Mouse (Mus musculus): ENCODE data around the gene Ermp1. TPM values are rescaled to one million over a fixed set of nuclear protein-coding genes. Genes with fewer than 3 reads are reported as not detected.
A peak's percentile ranks its signal among the peaks of the same experiment; 100 is the strongest.
"Not testable (repeated sequence)": the region's sequence is repeated elsewhere in the genome, so short reads cannot be mapped to it uniquely, and the experiment has no call there.

Gene Ermp1
- total RNA-seq, 4 experiments from 2014 or later = 50.4 to 55.2 (median 51.1) TPM

GRCm38 (mm10) chr19:29603548-29604353 lies 44.5 kb downstream of the Ermp1 start:
- no peak for DNase-seq (ENCODE audit: low spot score in 2 of 2)

GRCm38 (mm10) chr19:29598981-29599380 lies 49.2 kb downstream of the Ermp1 start:
- DNase-seq (ENCODE audit: low spot score in 2 of 2) = no peak

- DNase-seq (ENCODE audit: low spot score in 2 of 2) = no peak
Observed at GRCm38 (mm10) chr19:29596985-29597384, 51.2 kb downstream of the Ermp1 start.

- no peak for DNase-seq (ENCODE audit: low spot score in 2 of 2)
Observed at GRCm38 (mm10) chr19:29596276-29596675, 51.9 kb downstream of the Ermp1 start.

- not testable (repeated sequence) for DNase-seq (ENCODE audit: low spot score in 2 of 2)
Observed at GRCm38 (mm10) chr19:29593783-29594182, 54.4 kb downstream of the Ermp1 start.

GRCm38 (mm10) chr19:29583734-29584133 lies 64.5 kb downstream of the Ermp1 start:
- no peak for DNase-seq (ENCODE audit: low spot score in 2 of 2)

- no peak for DNase-seq (ENCODE audit: low spot score in 2 of 2)
Observed at GRCm38 (mm10) chr19:29582439-29582838, 65.8 kb downstream of the Ermp1 start.

GRCm38 (mm10) chr19:29566512-29566911 lies 81.7 kb downstream of the Ermp1 start:
- DNase-seq (ENCODE audit: low spot score in 2 of 2) = no peak

- peak in 1 of 2 experiments; percentile 69 for DNase-seq (ENCODE audit: low spot score in 2 of 2)
Observed at GRCm38 (mm10) chr19:29563258-29563779, 84.9 kb downstream of the Ermp1 start.

- no peak for DNase-seq (ENCODE audit: low spot score in 2 of 2)
Observed at GRCm38 (mm10) chr19:29562603-29563002, 85.6 kb downstream of the Ermp1 start.

GRCm38 (mm10) chr19:29562166-29562565 lies 86.0 kb downstream of the Ermp1 start:
- no peak for DNase-seq (ENCODE audit: low spot score in 2 of 2)

Other genes with a start within 250 kb of the Ermp1 start
- under 1 TPM in 2 of 4 experiments, not detected in 2; 0.27 to 0.37 TPM for gene Pdcd1lg2, start 237.5 kb downstream of the Ermp1 start, total RNA-seq (2022)
- gene Ric1, start 126.1 kb downstream of the Ermp1 start, total RNA-seq (2022) = 10 to 100 TPM; 35.9 to 48.6 (median 44.7) TPM
- under 1 TPM in 2 of 4 experiments, not detected in 2; 0.64 to 0.72 TPM for gene Mlana, start 49.4 kb upstream of the Ermp1 start, total RNA-seq (2022)
- gene 9930021J03Rik, start 157.6 kb upstream of the Ermp1 start, total RNA-seq (2022) = 10 to 100 TPM; 37.2 to 47.7 (median 42.8) TPM
- gene Ranbp6, start 164.6 kb upstream of the Ermp1 start, total RNA-seq (2022) = 10 to 100 TPM; 30.7 to 40.1 (median 34.3) TPM

Measured in layer of hippocampus, adult 8-10 months (tissue).